Mouse (Mus musculus) embryonic fibroblast, embryonic 13.5 days (primary cell): Measurements from ENCODE around the gene Pip4k2c. TPM values are rescaled to one million over a fixed set of nuclear protein-coding genes. Genes with fewer than 3 reads are reported as not detected.

ENCODE experiments used
- H3K27ac ChIP-seq: 2 replicates; pipeline ENCODE4 v1.5.1; 2012; ENCODE audit warnings: low read length, control low read depth, inconsistent platforms; ENCODE audit not compliant: insufficient read depth
- H3K4me1 ChIP-seq: 2 replicates; pipeline ENCODE4 v1.6.1; 2011; ENCODE audit warnings: low read length; ENCODE audit not compliant: control insufficient read depth, insufficient read depth
- H3K4me3 ChIP-seq: 2 replicates; pipeline ENCODE4 v1.5.1; 2011; ENCODE audit warnings: mild to moderate bottlenecking, control low read depth, low read length; ENCODE audit not compliant: insufficient read depth
- CTCF ChIP-seq: IDR thresholded peaks from 2 replicates; pipeline ENCODE4 v1.5.1; 2011; ENCODE audit warnings: mild to moderate bottlenecking, control low read depth, low read length, moderate library complexity, borderline replicate concordance; ENCODE audit not compliant: insufficient read depth
- POLR2A ChIP-seq: IDR thresholded peaks from 2 replicates; pipeline ENCODE4 v1.6.1; 2011; ENCODE audit warnings: low read depth, mild to moderate bottlenecking, control low read depth, low read length, moderate library complexity
- polyA plus RNA-seq: library from polyadenylated mRNA; stranded (reverse); fragments of >200 nt; gene quantifications from 2 replicates; pipeline ENCODE4 v1.2.4, GENCODE M21; 2011; ENCODE audit warnings: low read depth; ENCODE audit not compliant: missing spikeins, insufficient read length

The Pip4k2c gene
- polyA plus RNA-seq = 24.3 and 25.2 TPM in 2 replicates

GRCm38 (mm10) chr10:127211414-127211854 is at the start of gene Pip4k2c:
TSS of gene Pip4k2c (minus strand) at chr10:127211585.
- peak within 1 kb of the TSS; percentile 53 for H3K27ac ChIP-seq
- TF ChIP-seq POLR2A (peak; percentile 87), CTCF (no peak)
- H3K4me1 ChIP-seq = peaks cover 8% of the 10 kb centered on the region
- H3K4me3 ChIP-seq = peak within 1 kb of the TSS; percentile 82

- H3K4me1 ChIP-seq = no peaks in the 10 kb centered on the region
- no peak overlapping the region for H3K27ac ChIP-seq
- H3K4me3 ChIP-seq = no peak overlapping the region
- no peak for TF ChIP-seq CTCF
- TF ChIP-seq POLR2A = no peak
These were observed 47.1 kb upstream of the Pip4k2c start for GRCm38 (mm10) chr10:127258489-127258888.

DNA sequence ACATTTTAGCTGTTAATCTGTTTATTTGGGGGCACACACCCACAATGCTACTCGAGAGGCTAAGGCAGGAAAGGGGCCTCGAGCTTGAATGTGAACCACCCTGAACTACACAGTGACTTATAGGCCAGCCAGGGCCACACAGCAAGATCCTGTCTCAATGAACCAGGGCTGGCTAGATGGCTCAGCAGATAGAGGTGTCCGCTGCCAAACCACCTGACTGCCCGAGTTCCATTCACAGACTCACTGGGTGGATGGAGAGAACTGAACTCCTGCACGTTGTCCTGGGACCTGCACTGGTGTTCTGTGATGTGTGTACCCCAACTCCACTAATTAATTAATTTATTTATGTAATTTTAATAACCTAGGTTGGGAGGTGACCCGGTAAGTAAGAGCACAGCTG is 46.4 kb upstream of the Pip4k2c start:
- Histone ChIP-seq H3K4me3 (no peak overlapping the region), H3K4me1 (no peaks in the 10 kb centered on the region), H3K27ac (no peak overlapping the region)
- TF ChIP-seq POLR2A = no peak

DNA sequence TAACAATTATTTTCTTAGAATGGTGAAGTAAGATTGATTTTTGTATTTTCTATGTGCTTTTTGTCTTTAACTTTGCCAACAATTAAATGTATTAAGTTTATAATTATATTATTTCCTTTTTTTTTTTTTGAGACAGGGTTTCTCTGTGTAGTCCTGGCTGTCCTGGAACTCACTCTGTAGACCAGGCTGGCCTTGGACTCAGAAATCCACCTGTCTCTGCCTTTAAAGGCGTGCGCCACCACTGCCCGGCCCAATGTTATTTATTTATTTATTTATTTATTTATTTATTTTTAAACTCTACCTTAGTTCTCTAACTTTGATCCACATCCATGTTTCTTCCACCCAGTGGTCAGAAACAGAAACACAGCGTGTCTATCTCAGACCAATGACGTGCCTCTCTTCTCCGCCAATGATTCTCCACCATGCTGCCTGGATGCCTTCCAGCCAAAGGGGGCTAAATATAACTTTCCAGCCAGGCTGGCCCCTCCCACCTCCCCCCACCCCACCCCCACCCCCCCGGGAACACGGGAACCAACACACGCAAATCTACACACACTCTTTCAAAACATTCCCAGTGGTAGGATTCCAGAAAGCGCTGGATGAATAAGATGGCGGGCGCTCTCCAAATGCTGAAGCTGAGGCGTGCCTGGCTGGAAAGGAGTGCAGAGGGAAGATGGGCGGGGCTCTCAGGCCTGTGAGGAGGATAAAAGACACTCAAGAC is 44.4 kb upstream of the Pip4k2c start:
- no peak overlapping the region for H3K4me3 ChIP-seq

DNA sequence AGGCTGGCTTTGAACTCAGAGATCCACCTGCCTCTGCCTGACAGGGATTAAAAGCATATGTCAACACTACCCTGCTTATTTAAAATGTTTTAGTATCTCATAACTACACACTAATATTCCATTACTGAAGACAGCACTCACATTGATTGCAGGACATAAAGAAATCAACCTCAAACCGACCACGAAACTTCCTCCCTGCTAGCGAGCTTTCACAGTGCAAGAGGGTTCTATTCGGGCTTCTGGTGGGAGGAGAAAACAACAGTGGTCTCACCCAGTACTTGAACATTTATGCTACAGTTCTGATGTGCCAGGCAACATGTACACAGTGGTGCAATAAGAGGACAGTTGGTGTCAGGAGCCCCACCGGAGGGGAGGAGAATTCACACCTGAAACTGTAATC is 39.4 kb upstream of the Pip4k2c start:
- Histone ChIP-seq H3K4me1 (no peaks in the 10 kb centered on the region), H3K27ac (no peak overlapping the region), H3K4me3 (no peak overlapping the region)
- TF ChIP-seq CTCF = no peak

More for the DNA sequence above, 44.4 kb upstream of the Pip4k2c start:
- Histone ChIP-seq H3K27ac (no peak overlapping the region), H3K4me1 (no peaks in the 10 kb centered on the region)
- TF ChIP-seq CTCF (no peak), POLR2A (no peak)

- no peak for TF ChIP-seq CTCF
- TF ChIP-seq POLR2A = no peak
- Histone ChIP-seq H3K27ac (no peak overlapping the region), H3K4me1 (no peaks in the 10 kb centered on the region), H3K4me3 (no peak overlapping the region)
These were observed 26.9 kb upstream of the Pip4k2c start for GRCm38 (mm10) chr10:127238241-127238824.

- Histone ChIP-seq H3K4me3 (no peak overlapping the region), H3K4me1 (no peaks in the 10 kb centered on the region), H3K27ac (no peak overlapping the region)
- TF ChIP-seq CTCF (no peak), POLR2A (no peak)
These were observed 25.2 kb upstream of the Pip4k2c start for GRCm38 (mm10) chr10:127236541-127236940.

- no peaks in the 10 kb centered on the region for H3K4me1 ChIP-seq
- no peak overlapping the region for H3K4me3 ChIP-seq
- TF ChIP-seq POLR2A = no peak
- no peak for TF ChIP-seq CTCF
- no peak overlapping the region for H3K27ac ChIP-seq
These were observed 21.8 kb upstream of the Pip4k2c start for GRCm38 (mm10) chr10:127233141-127233540.

GRCm38 (mm10) chr10:127231741-127232140 is 20.4 kb upstream of the Pip4k2c start:
- H3K4me3 ChIP-seq = no peak overlapping the region
- TF ChIP-seq POLR2A (no peak), CTCF (no peak)
- H3K4me1 ChIP-seq = no peaks in the 10 kb centered on the region
- H3K27ac ChIP-seq = no peak overlapping the region

GRCm38 (mm10) chr10:127230693-127231092 is 19.3 kb upstream of the Pip4k2c start:
- no peak overlapping the region for H3K4me3 ChIP-seq
- no peak overlapping the region for H3K27ac ChIP-seq
- H3K4me1 ChIP-seq = no peaks in the 10 kb centered on the region
- TF ChIP-seq POLR2A (no peak), CTCF (no peak)

- Histone ChIP-seq H3K4me1 (no peaks in the 10 kb centered on the region), H3K4me3 (no peak overlapping the region), H3K27ac (no peak overlapping the region)
- no peak for TF ChIP-seq POLR2A
- no peak for TF ChIP-seq CTCF
These were observed 17.5 kb upstream of the Pip4k2c start for GRCm38 (mm10) chr10:127228897-127229296.
